Mouse (Mus musculus) left cerebral cortex, postnatal 10 days (tissue): ENCODE measurements around the gene Cenpc1. TPM values are rescaled to one million over a fixed set of nuclear protein-coding genes. Genes with fewer than 3 reads are reported as not detected.
A peak's percentile ranks its signal among the peaks of the same experiment; 100 is the strongest.

Source experiments
- DNase-seq, 2 experiments: peaks; one replicate each; pipeline ENCODE4 v3.0.0; 2021 to 2022; ENCODE audit warnings: low spot score in 2 of 2, mixed read lengths in 1 of 2; ENCODE audit errors: extremely low spot score in 1 of 2
- intact Hi-C: fragments of 180-260 bp; cut with DNase I; formaldehyde crosslinking; loops from one replicate; pipeline ENCODE4 v1.15.1; 2025
- total RNA-seq, 2 experiments: library from RNA; stranded (reverse); gene quantifications; 2 replicates each; pipeline ENCODE4 v1.2.3; 2021

The Cenpc1 gene
- total RNA-seq: 10 to 100 TPM; 25.4 to 27.6 TPM

GRCm38 (mm10) chr5:86065101-86065875, at the start of gene Cenpc1:
Gene Cenpc1, minus strand, starts transcription at chr5:86065583.
- intact Hi-C loops: loop anchor here (5.0 kb wide), 1 partner anchor 77 kb away; no protein-coding TSS in a partner anchor
- DNase-seq: peak; percentile 94 to 99

GRCm38 (mm10) chr5:86113997-86114396, 48.6 kb upstream of the Cenpc1 start:
- intact Hi-C loops: no loop called here
- DNase-seq: no peak

- DNase-seq: no peak
Observed at GRCm38 (mm10) chr5:86113037-86113436, 47.7 kb upstream of the Cenpc1 start.

GRCm38 (mm10) chr5:86111074-86111473, 45.7 kb upstream of the Cenpc1 start:
- intact Hi-C loops: no loop called here

More at GRCm38 (mm10) chr5:86113037-86113436, 47.7 kb upstream of the Cenpc1 start:
- intact Hi-C loops: no loop called here

DNA sequence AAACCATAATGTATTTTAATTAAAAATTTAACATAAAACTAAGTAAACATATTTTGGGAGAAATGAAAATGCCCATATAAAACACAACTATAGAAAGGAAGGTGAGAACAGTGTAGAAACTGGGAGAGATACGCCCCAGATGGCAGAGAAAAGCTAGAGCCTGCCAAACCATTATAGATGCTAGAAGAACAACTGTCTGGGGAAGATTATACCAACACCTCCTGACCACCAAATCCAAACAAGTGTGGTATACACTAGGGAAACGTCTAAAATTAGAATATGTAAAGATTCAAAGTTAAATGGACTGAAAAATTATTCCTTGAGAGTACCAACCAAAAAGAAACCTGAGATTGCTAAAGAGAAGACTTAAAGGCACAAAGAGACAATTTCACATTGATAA, 41.2 kb upstream of the Cenpc1 start:
- DNase-seq: no peak
- intact Hi-C loops: no loop called here

More at GRCm38 (mm10) chr5:86111074-86111473, 45.7 kb upstream of the Cenpc1 start:
- DNase-seq: no peak

DNA sequence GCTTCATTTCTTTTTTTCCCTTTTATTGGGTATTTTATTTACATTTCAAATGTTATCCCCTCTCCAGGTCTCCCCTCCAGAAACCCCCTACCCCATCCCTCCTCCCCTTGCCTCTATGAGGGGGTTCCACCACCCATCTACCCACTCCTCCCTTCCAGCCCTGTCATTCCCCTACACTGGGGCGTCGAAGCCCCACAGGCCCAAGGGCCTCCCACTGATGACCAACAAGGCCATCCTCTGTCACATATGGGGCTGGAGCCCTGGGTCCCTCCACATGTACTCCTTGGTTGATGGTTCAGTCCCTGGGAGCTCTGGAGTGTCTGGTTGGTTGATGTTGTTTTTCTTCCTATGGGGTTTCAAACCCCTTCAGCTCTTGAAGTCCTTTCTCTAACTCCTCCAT, 36.8 kb upstream of the Cenpc1 start:
- intact Hi-C loops: no loop called here
- no peak for DNase-seq

DNA sequence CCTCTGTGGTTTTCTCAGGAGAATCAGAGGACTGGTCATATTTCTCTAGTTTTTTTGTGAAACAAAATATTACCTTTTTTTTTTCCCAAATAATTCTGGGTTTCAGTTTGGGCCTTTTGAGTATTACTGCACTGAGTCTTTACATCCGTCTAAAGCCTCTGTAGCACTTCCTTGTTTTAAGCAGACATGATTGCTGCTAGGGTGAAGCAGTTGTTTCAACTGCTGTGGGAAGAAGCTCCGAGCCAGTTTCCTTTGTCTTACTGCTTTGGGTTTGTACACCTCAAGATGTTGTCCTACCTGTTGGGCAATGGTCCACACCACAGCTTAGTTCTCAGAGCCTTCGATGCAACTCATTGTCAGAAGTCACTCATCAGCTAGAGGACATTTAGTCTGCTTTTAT, 35.2 kb upstream of the Cenpc1 start:
- DNase-seq: no peak
- intact Hi-C loops: no loop called here

DNA sequence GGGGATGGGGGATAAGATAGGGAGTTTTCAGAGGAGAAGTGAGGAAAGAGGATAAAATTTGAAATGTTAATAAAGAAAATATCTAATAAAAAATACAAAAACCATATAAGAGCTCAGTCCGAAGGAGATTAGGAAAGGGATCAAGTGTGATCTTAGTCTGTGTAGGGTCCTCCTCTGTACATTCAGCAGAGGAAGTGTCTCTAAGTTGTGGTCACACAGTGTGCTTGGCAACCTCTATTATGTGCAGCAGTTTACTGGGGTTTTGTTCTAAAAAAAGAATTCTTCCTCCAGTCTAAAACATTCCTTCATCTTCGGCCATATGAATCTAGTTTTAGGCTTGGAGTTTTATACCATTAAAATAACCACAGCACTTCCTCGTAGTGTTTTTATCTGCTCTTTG, 33.6 kb upstream of the Cenpc1 start:
- DNase-seq: no peak
- intact Hi-C loops: no loop called here

- no peak for DNase-seq
- intact Hi-C loops: no loop called here
Observed at GRCm38 (mm10) chr5:86094754-86095153, 29.4 kb upstream of the Cenpc1 start.

- intact Hi-C loops: no loop called here
- DNase-seq: no peak
Observed at GRCm38 (mm10) chr5:86086751-86087150, 21.4 kb upstream of the Cenpc1 start.

- intact Hi-C loops: no loop called here
- no peak for DNase-seq
Observed at GRCm38 (mm10) chr5:86084979-86085378, 19.6 kb upstream of the Cenpc1 start.

DNA sequence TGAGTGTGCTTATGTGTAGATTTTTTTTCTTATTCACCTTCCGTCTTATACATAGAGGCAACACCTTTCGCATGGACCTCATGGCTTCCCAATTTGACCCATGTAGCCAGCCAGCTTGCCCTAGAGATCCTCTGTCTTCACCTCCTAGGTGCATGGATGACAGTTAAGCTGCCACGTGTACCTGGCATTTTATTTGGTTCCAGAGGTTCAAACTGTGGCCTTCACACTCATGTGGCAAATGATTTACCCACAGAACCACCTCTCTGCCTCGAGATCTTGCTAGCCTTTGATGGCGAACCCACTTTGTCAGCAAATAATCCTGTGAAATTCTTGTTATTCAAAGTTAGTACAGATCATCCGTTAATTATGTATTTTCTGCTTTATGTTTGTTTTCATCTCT, 18.6 kb upstream of the Cenpc1 start:
- no peak for DNase-seq
- intact Hi-C loops: no loop called here

DNA sequence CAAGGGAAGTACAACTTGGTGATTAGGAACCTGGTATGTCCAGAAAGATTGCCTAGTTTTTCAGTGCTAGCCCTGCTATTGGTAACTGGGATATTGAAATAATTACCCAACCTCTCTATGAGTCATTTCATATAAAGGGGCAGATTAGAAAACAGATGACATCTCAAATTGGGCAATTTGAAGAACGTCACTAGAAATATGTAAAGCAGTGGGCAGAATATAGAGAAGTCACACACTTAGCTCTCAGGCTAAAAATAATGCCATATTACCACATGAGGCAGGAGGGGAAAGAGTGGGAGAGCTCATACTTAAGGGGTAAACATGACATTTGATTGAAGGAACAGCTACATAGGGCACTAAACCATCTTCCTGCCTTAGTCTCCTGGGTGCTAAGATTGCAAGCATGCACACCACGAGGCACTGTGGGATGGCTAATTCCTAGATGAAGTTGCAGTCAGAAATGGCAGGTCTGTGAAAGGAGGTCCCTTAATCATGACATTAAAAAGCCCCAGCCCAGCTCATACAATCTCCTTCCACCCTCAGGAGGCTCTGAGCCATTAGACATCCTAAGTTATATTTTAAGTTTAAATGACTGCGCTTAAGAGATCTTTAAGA, 13.4 kb upstream of the Cenpc1 start:
- intact Hi-C loops: no loop called here
- DNase-seq: no peak

DNA sequence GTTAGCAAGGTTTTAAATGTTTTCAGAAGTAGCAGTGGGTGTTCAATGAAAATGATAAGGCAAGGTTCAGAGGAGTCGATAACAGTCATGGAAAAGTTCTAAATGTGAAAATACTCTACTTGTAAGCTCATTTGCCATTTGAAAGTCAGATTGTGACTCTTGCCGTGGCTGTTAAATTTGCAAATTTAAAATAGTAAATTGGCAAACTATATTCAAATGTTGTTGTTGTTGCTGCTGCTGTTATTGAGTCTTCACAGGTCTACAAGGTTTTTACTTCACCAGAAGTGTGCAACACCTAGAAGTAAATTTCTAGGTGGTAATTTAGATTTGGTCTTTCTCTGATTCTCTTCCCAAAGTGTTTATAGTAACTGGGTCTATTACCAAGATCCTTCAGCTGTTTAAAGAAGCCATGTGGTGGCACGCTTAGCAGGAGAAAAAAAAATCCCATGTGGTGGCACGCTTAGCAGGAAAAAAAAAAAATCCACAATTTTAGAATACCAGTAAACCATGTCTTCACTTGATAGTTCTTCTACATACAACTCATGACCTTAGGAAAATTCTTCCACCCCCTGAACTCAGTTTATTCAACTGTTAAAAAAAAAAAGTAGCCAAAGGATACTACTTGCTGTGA, 7.5 kb upstream of the Cenpc1 start:
- no peak for DNase-seq
- intact Hi-C loops: no loop called here

- intact Hi-C loops: no loop called here
- DNase-seq: no peak
Observed at GRCm38 (mm10) chr5:86071538-86071937, 6.2 kb upstream of the Cenpc1 start, which contains the start of gene Stap1. Gene Stap1, plus strand, starts transcription at chr5:86071746.

DNA sequence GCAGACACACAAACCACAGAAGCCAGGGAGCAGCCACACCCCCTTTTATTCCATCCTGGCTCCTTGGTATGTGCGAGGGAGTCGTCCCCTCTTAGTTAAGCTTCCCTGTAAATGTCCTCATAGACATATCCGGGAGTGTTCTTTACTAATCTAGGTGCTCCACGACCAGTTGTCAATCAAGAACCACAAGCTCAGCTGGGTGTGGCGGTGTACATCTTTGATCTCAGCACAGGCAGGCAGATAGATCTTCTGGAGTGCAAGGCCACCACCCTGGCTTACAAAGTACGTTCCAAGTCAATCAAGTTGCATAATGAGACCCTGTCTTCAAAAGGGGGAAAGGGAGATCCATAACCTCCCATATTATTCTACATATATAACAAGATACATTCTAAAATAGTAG, 3.7 kb upstream of the Cenpc1 start:
- DNase-seq: no peak
- intact Hi-C loops: loop anchor here (5.0 kb wide), 1 partner anchor 73 kb away; no protein-coding TSS in a partner anchor

DNA sequence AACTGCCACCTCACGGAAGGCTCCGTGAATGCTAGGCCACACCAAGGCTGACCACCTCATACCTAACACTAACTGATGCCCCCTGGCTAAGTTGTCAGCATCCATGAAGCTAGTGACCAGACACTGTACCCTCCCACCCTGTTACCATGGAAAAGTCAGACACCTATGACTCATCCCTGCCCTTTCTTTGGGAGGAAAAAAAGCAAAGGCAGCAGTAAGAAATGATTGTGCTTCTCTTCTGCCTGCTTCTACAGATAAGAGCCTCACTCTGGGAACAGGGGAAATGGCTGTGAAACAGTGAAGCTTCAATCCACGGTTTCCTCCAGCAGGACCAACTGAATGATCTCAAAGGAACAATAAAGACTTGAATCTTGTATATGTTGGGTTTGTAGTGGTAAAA, 3.1 kb upstream of the Cenpc1 start:
- no peak for DNase-seq
- intact Hi-C loops: loop anchor here (5.0 kb wide), 1 partner anchor 74 kb away; no protein-coding TSS in a partner anchor

DNA sequence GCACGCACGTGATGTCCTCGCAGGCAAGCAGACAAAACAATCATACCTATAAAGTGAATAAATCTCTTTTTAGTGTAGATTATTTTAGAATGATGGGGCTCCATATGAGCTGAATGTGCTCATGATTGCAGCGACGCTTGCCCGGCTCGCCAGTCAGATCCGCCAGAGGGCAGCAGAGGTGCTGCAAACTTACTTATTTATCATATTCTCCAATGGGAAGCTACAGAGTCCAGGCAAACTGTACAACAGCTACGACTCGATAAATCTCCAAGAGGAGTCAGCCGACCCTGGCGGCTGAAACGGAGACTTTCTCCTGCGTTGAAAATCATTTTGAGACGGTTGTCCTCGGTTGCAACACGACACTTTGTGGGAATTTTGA, 1.2 kb upstream of the Cenpc1 start:
- peak; percentile 84 for DNase-seq
- intact Hi-C loops: loop anchor here (5.0 kb wide), 1 partner anchor 76 kb away; no protein-coding TSS in a partner anchor

GRCm38 (mm10) chr5:86065876-86066550, 630 bp upstream of the Cenpc1 start:
- DNase-seq: peak in 1 of 2 experiments; percentile 23

More at GRCm38 (mm10) chr5:86065876-86066550, 630 bp upstream of the Cenpc1 start:
- intact Hi-C loops: loop anchor here (5.0 kb wide), 1 partner anchor 76 kb away; no protein-coding TSS in a partner anchor
